Mouse (Mus musculus): Measurements from ENCODE around the gene Ushbp1.

The Ushbp1 gene

DNA sequence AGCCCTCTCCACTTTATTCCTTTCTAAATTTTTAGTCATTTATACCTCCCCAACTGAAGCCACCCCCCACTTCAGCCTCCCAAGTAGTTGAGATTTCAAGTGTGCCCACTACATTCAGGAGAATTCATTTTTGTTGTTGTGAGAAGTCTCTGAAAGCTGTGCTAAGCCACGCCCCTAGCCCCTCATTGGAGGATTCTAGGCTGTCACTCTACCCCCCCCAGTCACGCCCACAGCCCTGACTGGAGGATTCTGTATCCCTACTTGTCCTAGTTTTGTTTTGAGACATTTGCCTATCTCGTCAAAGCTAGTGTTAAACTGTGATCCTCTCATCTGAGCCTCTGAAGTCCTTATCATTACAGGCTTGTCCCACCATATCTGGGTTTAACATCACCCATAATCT lies 2.7 kb downstream of the Ushbp1 start:
- peak; percentile 82 for DNase-seq

DNA sequence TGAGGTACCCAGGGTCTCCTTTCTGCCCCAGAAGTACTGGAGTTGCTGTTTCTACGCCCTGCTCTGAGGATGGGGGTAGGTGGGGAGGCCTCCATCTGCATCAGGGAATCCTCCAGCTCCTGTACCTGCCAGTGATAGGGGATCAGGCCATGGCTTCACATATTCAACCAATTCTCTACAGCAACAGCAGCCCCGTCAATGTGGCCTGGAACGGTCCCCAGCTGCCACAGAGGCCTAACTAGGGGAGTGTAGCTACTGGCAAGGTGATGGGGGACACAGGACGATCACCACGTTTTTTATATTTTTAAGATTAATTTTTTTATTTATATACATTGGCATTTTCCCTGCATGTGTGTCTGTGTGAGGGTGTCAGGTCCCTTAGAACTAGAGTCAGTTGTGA lies 3.2 kb downstream of the Ushbp1 start:
- DNase-seq, result no peak

DNA sequence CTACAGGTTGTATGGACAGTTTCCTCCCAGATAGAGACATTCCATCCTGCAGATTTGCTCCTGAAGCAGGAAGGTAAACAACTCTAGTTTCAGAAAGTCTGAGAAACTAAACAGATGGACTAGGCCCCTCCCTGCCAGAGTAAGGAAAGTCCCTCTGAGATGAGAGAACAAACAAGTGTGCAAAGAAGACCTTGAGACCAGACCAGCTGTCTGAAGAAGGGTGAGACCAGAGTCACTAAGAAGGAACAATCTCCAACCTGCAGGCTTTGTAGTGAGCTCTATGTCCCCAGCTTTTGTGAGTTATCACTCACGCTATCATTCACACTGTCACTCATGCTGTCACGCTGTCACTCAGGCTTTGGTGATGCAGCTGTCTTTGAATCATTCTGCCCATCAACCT lies 3.9 kb downstream of the Ushbp1 start:
- no peak for DNase-seq

DNA sequence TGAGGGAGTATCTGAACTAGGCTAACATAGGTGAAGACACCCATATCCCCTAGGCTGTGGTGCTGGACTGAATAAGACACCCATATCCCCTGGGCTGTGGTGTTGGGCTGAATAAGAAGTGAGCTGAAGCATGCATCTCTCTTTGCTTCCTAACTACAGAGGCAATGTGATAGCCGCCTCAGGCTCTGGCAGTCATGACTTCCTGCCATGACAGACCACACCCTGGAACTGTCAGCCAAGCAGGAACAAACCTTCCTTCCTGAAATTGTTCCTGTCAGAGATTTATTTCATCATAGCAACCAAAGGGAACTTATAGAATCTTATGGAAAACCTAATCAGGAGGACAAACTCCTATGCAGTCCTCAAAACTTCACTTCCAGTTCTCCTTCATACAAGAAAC lies 7.3 kb downstream of the Ushbp1 start:
- peak; percentile 65 for DNase-seq

DNA sequence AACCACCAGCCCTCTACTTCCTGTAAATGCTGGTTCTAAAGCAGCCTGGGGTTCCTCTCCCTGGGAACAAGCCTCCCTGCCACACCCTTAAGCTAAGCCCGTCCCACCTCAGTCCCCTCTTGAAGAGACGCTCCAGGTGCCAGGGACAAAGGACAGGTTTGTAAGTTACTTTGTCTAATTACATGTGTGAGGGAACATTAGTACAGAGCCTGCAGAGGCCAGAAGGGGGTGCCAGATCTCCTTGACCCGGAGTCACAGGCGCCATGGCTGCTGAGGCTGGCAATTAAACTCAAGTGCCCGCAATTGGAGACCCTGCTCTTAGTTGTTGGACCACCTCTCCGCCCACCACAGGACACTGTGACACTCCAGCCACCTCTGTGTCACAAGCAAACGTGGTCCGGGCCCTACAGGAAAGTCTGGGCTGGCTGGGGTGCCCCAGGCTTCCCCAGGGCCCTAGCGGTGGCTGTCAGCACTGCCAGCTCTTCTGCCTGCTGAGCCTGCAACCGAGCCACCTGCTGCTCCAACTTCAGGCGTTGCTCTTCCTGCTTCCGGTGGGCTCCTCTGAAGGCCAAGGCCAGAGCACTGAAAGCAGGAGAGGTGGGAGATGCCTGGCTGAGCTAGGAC lies 10.3 kb downstream of the Ushbp1 start:
- DNase-seq, result no peak

DNA sequence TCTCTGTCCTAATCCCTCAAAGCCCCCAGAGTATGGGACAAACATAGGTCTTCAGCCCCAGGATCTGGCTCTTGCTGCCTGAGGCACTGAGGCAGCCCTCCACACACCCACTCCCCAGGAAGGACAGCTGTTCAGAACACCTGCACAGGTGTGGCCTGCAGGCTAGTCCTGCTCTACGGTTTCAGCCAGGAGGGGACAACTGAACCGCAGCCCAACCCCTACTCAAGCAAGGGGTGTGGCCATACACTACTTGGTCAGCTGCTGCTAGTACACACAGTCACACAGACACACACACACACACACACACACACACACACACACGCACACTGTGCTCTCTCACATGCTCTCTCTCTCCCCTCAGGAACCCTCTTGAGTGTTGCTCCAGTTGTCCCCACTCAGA lies 11.7 kb downstream of the Ushbp1 start:
- peak; percentile 75 for DNase-seq

DNA sequence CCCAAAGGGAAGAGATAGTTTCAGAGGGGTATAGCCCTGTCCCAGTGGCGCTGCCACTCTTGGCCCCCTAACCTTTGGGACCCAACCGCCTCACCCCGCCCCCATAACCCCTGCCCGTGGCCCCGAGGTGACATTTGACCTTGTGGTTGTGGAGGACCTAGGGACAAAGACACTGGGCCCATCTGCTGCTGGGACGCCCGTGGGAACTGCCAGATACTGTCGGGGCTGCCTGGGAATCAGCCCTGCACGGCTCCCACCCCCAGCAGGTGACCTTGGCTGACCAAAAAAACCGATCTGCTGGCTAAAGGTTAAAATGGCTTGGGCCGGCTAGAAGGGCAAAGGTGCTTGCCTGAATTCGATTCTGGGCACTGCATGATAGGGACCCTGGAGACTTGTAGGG lies 12.2 kb downstream of the Ushbp1 start:
- no peak for DNase-seq

DNA sequence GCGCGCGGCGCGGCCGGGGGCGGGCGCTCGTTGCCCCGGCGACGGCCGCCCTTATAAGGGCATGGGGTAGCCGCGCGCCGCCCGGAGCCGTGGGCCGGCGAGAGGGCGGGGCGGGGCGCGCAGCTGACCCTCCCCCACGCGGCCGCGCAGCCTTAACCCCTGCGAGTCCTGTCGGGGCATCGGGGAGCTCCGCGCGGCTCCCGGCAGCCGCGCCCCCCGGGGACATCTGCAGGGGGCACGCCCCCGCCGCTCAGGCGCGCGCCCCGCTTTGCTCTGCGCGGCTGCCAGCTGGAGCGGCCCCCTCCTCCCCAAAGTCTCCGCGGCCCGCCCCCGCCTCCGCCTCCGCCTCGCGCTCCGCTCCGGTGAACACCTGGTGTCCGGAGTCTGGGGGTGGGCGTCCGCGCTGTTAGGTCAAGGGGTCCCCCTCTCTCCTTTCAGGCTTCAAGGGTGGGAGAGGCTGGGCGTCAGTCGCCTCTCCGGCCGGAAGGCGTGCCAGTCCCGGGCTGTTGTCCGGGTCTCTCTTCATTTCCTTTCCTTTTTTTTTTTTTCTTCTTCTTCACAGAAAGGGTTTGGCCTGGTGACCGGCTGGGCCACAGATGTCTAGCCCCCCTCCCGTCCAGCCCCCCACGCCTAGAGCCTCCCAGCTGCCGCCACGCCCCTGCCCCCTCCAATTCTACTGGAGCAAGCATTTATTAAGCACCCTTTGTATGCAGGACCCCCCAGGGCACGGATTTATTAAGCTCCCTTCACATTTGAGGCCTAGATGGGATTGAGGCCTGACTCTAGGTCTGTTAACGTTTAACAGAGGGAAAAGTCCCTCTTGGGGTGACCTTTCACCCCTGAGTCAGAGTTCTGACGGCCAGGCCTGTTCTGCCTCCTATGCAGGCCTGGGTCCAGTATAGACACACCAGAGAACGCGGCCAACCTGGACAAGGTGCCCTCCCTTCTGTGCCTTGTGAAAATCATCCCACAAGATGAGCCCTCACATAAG lies 13.3 kb downstream of the Ushbp1 start:
- DNase-seq, result peak; percentile 92

DNA sequence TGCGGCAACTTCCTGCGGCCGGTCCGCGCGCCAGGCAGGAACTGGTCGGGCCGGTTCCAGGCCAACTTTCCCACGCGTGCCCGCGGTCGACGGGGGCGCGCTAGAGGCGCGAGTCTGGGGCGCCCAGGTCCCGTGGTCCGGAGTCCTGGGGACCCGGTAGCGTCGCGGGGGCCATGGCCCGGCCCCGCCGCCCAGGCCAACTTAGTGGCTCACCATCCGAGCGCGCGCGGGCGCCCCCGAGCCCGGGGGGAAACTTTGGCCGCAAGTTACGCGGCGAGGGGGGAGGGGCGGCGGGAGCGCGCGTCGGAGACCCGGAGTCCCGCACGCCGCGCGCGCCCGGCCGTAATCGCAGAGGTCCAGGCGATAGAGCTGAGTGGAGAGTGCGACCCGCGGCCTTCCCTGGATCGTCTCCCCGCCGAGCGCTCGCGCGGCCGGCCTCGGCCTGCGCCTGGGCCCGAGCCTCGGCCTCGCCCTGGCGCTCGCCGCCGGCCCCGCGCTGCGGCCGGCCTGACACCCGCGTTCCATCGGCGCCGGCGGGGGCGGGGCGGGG lies 14.1 kb downstream of the Ushbp1 start, which contains the start of gene Nr2f6:
Gene Nr2f6, minus strand, starts transcription at position 540 of the 550 bp plus-strand sequence.
- peak; percentile 80 for DNase-seq

DNA sequence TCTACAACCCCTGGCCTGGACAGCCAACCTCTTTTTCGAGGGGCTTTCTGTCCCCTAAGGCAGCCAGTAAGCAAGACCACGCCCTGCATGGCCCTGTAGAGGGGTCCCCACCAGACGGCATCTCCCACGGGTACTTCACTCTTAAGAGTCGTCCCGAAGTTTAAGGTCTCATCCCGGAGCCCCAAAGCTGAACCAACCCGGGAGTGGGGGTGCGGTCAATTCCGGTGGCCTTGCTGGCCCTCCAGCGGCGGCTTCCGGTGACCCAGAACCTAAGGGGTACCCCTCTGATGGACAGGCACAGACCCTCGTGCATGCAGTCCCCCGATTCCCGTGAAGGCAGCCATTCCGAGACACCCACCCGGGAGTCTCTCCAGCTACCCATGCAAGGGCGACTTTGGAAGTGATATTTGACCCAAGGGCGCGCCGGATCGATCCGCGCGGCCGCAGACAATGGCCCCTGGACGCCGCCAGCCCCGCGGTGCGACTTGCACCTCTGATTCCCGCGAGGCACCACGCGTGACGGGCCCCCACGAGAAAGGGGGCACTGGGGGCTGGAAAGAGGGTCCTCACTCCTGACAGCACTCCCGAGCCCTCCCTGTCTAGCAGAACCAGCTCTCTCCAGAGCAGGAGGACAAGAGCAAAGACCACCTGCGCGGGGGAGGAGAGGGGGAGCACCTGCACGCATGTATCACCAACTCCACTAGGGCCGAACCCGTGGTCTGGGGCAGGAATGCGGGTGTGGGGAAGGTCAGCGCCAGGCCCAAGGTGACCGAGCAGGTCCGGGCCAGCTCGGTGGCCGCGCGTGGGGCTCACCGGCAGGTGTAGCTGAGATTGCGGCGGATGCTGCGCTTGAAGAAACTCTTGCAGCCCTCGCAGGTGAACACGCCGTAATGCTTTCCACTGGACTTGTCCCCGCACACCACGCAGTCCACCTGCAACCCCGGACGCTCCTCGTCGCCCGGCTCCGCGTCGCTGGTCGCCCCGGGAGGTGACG lies 15.1 kb downstream of the Ushbp1 start:
- peak; percentile 39 for DNase-seq

DNA sequence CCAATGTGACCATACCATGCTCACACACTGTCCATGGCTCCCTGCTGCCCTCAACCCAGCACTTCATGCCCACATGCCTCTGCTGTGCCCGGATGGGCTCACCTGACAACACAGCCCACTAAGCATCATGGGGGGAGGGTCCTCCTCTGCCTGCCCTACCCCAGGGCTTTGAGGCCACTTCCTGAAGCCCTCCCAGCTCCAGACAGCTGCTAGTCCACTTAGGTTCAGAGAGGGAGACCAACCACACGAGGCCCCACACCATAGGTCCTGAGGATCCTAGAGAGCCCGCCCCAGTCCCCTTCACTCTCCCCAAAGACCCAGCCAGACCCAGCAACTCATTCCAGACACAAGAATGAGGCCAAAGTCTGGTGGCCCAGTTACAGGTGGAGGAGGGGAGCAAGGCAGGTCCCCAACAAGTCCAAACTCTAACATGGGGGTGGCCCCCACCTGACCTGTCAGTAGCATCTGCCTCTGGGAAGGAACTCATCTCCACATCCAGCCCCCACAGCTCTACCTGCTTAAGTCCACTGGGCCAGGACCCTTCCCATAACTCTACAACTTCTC lies 16.0 kb downstream of the Ushbp1 start:
- DNase-seq, result no peak

DNA sequence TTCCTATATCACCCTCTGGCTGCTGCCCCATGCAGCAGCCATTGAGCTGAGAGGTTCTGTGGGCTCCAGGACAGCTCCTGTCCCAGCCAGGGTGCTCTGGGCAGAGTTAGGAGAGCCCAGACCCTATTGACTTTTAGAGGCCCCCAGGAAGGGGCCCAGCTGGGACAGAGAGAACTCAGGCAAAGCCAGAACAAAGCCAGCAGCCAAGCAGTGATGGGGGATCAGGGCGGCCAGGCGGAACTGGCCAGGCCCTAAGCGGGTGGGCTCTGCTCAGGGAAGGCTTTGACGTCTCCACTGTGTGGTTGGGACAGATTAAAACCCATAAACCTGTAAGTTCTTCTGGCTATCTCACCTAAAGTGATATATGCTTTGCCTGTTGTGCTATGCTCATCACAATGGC lies 16.6 kb downstream of the Ushbp1 start:
- no peak for DNase-seq

DNA sequence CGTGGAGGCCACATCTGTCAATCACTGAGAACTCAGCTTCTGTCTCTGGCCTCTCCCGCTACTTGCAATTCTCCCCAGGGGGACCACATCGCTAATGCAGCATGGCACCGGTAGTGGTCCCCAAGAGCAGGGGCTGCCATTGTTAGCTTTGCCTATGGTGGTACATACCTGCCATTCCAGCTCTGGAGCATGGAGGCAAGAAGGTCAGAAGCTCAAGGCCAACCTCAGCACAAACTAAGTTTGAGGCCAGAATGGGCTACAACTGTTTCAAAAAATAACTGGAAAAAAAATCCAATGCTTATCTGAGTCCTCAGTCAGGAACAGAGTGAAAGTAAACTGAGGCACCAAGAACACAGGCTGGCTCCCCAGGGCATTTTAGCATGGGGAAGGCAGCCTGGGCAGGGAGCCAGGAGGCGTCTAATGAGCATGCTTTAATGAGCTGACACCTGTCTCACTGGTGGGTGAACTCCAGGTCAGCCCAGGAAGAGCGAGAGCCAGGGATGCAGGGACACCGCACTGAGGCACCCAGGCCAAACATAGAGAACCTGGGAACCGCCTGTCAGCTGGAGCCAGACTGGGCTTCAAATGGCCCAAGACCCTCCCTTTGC lies 19.1 kb downstream of the Ushbp1 start:
- no peak for DNase-seq

DNA sequence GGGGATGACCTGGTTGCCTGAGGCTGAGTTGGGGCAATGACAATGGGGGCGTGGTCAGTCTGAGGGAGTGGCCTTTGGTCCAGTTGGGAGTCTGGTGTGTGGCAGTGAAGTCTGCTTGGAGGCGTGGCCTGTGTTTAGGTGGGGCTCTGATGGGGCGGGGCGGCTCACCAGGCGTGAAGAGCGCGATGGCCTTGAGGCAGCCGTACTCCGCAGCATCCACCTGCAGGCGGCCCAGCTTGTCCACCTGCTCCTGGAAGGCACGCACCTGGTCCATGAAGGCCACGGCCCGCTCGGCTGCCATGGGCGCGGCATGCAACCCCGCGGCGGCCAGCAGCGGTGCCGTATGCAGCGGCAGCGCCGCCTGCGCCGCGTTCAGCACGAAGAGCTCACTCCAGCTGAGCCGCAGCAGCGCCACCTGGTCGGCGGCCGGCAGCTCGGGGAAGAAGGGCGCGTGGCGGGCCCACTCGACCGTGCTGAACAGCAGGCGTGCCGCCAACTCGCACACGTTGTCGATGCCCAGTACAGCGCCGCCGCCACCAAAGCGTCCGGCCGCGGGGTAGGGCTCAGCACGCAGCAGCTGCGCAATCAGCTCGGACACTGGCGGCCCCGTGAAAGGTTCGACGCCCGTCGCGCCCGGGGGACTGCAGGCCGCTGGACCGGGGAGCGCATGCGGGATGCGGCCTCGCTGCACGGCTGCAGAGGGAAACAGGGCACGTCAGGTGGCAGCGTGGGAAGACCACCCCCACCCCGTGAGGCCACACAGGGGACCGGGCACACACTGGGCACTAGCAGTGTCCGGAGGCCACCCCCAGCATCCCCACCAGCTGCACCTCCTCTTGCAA lies 19.8 kb downstream of the Ushbp1 start:
- DNase-seq, result peak; percentile 85

DNA sequence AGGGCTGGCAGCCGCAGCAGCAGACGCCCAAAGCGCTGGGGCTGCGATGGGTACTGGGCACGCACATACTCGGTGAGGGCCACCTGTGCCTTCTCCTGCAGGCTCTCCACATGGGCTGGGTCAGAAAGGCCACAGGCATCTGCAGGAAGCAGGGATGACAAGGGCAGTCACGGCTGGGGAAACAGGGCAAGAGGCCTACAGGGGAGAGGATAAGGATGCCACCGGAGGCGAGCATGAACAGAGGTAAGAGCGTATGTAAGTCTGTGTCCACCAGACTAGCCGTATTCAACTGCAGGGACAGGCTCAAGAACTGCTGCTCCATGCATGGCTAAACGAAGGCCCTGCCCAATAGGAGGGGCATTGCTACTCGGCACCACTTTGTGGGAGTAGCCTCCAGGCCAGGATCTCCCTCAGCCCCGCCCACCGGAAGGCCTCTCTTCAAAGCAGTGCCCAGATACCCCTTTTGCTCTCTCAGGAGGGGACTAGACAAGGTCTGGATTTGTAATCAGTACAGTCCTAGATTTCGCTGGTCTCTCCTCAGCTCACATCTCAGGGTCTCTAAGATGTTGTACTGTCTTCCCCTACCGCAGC lies 20.9 kb downstream of the Ushbp1 start:
- DNase-seq, result peak; percentile 43

DNA sequence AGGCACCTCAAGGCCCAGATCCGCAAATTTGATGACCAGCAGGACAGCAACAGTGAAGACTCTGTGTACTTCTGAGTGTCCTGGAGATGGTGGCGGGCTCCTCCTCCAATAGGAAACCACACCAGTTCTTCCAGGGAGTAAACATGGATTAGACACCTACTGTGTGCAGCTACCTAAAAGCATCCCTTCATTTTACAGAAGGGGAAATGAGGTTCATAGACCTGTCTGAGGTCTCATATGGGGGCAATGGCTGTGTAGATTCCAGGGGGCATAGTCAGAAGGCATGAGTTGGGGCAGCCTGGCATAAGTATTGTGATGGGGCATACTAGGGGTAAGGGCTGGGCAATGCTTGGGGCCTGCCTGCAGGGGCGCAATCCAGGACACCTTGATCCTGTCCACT lies 22.6 kb downstream of the Ushbp1 start:
- no peak for DNase-seq

DNA sequence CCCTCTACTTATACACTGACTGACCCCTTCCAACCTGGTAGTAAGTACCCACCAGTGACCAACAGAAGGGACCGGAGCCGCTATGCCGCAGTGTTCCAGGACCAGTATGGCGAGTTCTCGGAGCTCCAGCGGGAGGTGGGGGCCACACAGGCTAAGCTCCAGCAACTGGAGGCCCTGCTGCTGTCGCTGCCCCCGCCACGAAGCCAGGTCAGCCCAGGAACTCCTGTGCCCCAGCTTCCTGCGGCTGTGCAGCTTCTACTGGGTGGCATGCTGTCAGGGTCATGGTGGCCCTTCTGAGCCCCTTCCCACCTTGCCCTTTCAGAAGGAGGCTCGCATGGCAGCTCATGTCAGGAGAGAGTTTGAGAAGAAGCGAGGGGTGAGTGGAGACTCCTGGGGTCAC lies 23.2 kb downstream of the Ushbp1 start:
- no peak for DNase-seq

DNA sequence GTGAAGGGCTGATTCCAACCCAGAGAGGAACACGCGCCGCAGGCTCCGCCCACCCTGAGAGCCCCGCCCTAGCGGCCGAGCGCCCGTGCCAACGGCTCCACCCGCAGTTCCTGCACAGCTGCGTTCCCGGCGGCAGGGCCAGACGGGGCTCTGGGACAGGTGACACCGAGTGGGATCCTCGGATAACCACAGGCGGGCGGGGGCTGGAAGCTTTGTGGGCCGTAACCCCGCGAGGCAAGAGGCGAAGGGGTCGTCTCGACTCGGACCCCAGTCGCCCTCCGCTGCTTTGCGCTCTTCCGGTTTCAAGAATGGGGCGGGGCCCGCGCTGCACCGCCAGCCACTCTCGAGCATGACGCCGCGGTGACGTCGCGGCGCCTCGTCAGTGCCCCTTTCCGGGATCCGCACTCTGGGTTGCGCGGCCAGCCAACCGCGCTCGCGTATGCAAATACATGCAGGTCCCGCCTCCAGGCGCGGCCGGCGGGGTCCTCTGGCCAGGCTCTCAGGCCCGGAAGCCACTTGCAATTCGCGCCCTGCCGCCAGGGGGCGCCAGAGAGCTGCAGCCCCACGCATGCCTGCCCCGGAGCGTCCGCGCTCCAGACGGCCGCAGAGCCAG lies 24.3 kb downstream of the Ushbp1 start, which contains the start of gene Ocel1:
Gene Ocel1, plus strand, starts transcription at position 63 of the 613 bp plus-strand sequence.
- DNase-seq, result peak; percentile 99

DNA sequence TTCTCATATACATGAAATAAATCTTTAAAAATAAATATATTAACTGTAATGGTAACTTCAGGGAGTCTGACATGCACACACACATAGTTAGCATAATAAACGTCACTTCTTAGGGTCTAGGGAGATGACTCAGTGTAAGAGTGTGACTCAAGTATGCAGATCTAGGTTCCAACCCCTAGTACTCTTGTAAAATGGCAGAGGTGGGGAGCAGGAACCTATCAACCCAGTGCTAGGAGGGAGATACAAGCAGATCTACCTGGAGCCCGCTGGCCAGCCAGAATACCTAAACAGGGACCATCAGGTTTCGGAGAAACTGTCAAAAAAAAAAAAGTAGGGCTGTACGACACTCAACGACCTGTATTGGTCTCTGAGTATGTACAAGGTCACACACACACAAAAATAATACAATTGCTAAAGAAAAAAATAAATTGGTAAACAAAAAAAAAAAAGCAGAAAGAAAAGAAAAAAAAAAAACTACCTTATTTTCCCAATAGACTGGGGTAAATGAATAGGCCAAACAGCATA lies 24.8 kb downstream of the Ushbp1 start:
- DNase-seq, result no peak
